Mouse (Mus musculus): ENCODE results near the gene Slc8a2.
A peak's percentile ranks its signal among the peaks of the same experiment; 100 is the strongest.

The Slc8a2 gene

DNA sequence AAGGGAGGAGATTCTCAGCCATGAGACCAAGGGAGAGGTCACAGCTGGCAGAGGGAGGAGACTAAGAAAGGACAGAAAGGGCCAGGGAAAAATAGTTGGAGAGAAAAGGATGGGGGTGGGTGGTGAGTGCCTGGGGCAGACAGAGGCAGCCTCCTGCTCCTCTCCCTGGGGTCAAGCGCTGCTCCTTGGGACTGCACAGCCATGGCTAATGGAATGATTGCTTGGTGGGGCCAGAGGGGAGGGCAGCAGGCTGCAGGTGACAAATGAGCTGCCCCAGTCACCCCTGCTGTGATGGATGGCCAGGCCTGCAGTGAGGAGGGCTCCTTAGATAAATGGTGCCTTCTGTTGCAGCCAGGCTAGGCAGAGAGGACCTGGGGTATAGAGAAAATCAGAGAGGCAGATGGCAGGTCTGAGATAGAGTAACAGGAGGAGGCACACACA lies 42.5 kb downstream of the Slc8a2 start:
- no peak for DNase-seq (ENCODE audit: low spot score)

GRCm38 (mm10) chr7:16172586-16173140 lies 43.0 kb downstream of the Slc8a2 start:
- DNase-seq (ENCODE audit: low spot score): no peak

GRCm38 (mm10) chr7:16173146-16173545 lies 43.5 kb downstream of the Slc8a2 start:
- DNase-seq (ENCODE audit: low spot score): no peak

DNA sequence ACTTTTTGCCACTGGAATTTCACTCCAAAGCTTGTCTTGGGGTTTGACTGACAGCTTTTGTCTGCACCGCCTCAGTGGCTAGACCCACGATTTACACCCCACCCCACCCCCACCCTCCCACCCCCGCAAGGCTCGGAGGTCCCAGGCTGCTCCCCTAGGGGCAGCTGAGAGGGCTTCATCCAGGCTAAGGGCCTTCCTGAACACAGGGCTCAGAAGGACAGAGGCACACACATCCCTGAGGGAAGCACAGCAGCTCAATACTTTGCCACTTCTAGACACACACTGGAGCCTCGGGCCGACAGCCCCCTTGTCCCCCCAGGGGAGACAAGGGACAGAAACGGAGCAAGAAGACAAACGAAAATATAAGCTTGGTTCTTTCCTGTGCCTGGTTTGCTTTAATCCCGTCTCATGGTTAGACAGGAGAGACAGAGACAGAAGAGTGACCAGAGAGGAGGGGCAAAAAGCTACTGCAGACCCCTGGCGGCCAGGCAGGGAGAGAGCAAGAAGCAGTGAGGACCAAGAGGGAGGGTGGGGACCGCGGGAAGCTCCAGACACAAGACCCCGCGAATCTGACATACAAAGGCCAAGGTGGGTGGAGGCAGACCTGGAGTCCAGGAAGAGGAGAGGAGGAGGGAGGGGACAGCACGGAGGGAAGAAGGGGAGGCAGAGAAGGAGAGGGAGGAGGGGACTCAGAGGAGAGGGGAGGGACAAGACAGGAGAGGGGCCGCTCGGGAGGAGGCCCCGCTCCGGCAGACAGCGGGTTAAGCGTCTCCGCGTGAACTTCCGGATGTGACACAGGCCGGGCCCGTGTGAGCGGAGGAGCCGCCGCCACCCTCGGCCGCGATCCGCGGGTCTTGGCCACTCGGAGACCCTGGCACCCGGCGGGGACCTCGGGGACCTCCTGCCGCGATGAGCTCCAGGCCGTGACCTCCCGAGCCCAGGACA lies 45.2 kb downstream of the Slc8a2 start, which contains the start of gene Meis3:
TSS of gene Meis3 (plus strand) at position 494 of the 945 bp plus-strand sequence.
- peak; percentile 22 for DNase-seq (ENCODE audit: low spot score)

DNA sequence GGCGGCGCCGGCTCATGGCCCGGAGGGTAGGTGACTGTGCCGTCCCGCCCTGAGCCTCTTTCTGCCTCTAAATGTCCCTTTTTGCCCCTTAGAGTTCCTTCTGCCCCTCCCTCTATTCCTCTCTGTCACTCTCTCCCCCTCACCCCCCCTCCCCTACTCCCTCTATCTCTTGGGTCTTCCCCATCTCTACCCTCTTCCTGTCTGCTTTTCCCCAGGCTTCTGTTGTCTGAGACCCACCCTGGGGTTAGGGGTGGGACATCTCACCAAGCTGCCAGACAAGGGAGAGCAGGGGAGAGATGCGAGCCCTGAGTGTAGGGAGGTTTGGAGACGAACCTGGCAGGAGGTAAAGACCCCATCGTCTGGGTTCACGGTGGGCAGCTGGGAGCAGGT lies 45.9 kb downstream of the Slc8a2 start:
- no peak for DNase-seq (ENCODE audit: low spot score)

DNA sequence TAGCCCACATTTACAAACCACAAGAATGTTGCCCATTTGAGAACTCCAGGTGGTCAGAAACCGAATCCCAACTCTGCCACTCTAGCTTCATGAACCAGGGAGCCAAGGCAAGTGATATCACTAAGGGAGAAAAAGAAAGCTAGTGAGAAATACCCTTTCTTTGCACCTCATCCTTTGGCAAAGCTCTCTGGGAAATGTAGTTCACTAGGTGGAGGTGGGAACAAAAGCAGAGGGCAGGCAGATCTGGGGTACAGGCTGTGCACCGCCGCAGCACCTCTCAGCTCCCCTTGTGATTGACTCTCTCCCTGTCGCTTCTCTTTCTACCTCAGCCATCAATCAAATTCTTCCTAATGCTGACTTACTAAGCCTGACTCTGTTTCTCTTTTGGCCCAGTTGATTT lies 48.5 kb downstream of the Slc8a2 start:
- no peak for DNase-seq (ENCODE audit: low spot score)

GRCm38 (mm10) chr7:16183663-16184062 lies 54.0 kb downstream of the Slc8a2 start:
- DNase-seq (ENCODE audit: low spot score): peak; percentile 54

GRCm38 (mm10) chr7:16187494-16187893 lies 57.9 kb downstream of the Slc8a2 start:
- DNase-seq (ENCODE audit: low spot score): no peak

- DNase-seq (ENCODE audit: low spot score): peak; percentile 69
Observed at GRCm38 (mm10) chr7:16192315-16192714, 62.7 kb downstream of the Slc8a2 start.

GRCm38 (mm10) chr7:16193702-16194101 lies 64.1 kb downstream of the Slc8a2 start:
- DNase-seq (ENCODE audit: low spot score): no peak

- no peak for DNase-seq (ENCODE audit: low spot score)
Observed at GRCm38 (mm10) chr7:16196616-16197015, 67.0 kb downstream of the Slc8a2 start.

DNA sequence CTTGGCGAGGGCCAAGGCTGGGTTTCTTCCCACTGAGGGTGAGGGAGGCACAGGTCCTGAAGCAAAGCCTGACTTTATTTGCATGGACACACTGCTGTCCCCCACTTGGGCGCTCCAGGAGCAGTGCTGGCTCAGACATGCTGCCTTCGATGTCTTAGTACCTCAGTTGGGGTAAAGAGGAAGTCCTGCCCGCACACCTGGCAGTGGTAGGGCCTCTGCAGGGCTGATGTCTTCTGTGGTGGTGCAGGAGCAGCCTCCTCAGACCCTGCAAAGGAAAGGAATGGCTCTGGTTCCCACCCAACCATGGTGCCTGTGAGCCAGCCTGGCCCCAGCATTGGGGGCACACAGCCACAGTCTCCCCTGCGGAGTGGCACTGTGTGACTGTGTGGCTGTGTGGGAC lies 67.5 kb downstream of the Slc8a2 start:
- no peak for DNase-seq (ENCODE audit: low spot score)

GRCm38 (mm10) chr7:16198540-16198939 lies 68.9 kb downstream of the Slc8a2 start:
- DNase-seq (ENCODE audit: low spot score): no peak

GRCm38 (mm10) chr7:16201136-16201535 lies 71.5 kb downstream of the Slc8a2 start:
- no peak for DNase-seq (ENCODE audit: low spot score)

- no peak for DNase-seq (ENCODE audit: low spot score)
Observed at GRCm38 (mm10) chr7:16202756-16203504, 73.3 kb downstream of the Slc8a2 start.

GRCm38 (mm10) chr7:16203505-16203903 lies 73.9 kb downstream of the Slc8a2 start:
- DNase-seq (ENCODE audit: low spot score): no peak

- DNase-seq (ENCODE audit: low spot score): no peak
Observed at GRCm38 (mm10) chr7:16204791-16205190, 75.2 kb downstream of the Slc8a2 start.

GRCm38 (mm10) chr7:16207076-16207475 lies 77.5 kb downstream of the Slc8a2 start:
- DNase-seq (ENCODE audit: low spot score): no peak

DNA sequence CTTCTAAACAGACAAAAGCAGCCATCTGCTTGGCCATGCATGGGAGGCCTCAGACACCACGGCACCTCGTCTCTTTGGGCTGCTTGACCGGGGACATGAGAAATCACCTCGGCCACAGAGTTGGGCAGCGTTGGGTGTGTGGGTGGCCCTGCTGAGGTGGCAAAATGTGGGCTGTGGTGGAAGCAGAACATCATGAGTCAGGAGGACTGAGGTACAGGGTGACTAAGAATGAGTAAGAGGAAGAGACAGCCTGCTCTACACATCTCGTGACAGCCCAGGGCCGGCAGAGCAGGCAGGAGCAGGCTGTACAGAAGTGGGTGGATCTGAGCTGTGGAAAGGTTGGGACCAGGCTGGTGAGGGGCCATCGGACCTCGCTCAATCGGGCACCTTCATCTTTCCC lies 77.9 kb downstream of the Slc8a2 start:
- DNase-seq (ENCODE audit: low spot score): no peak

- DNase-seq (ENCODE audit: low spot score): no peak
Observed at GRCm38 (mm10) chr7:16208781-16209665, 79.4 kb downstream of the Slc8a2 start.

Data from ovary, postnatal 14 days (tissue).